Mouse (Mus musculus): Measurements from ENCODE around the gene Crtc3. TPM values are rescaled to one million over a fixed set of nuclear protein-coding genes. Genes with fewer than 3 reads are reported as not detected.

Gene Crtc3
- total RNA-seq, 2 experiments from 2014 or later: 2.4 to 23.9 TPM

GRCm38 (mm10) chr7:80687721-80688555, 739 bp downstream of the Crtc3 start:
- peak; percentile 45; the same call in 1 of the 2 replicates for ATAC-seq (replicated peaks; ENCODE audit: low FRiP score, poor library complexity, severe bottlenecking)

GRCm38 (mm10) chr7:80685639-80686038, 3.0 kb downstream of the Crtc3 start:
- no peak for ATAC-seq (replicated peaks; ENCODE audit: low FRiP score, poor library complexity, severe bottlenecking)

DNA sequence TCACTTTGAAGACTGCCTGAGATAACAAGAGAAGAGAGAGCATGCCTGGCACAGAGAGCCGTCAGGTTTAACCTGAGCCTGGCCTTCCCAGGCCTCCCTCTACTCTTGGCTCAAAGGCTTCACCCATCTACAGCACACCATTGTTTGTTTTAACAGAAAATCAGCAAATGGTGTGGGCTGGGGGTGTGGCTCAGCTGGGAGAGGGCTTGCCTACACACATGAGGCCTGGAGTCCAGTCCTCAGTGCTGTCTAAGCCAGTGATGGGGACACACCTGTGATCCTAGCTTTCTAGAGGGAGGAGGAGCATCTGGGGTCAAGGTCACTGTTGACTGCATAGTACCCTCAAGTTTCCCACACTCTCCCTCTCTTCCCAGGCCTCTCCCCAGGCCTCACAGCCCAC, 6.0 kb downstream of the Crtc3 start:
- 0 out of 2 replicates have a peak, but pooled peaks have one; percentile 21 for ATAC-seq (replicated peaks; ENCODE audit: low FRiP score, poor library complexity, severe bottlenecking)

- no peak for ATAC-seq (replicated peaks; ENCODE audit: low FRiP score, poor library complexity, severe bottlenecking)
These were observed 8.3 kb downstream of the Crtc3 start for GRCm38 (mm10) chr7:80680218-80680847.

DNA sequence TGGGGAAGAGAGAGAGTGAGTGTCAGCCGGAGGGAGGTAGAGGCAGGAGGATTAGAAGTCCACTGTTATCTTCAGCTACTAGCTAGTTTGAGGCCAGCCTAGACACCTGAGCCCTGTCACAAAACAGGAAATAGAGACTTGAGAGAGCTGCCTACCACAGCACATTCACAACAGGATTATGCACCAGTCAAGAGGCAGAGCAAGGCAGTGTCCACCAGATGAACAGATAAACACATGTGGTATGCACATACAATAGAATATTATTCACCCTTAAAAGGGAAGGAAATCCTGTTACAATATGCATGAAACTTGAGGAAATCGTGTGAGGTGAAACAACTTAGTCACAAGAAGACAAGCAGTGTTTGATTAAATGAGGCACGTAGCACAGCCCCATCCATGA, 16.4 kb downstream of the Crtc3 start:
- no peak for ATAC-seq (replicated peaks; ENCODE audit: low FRiP score, poor library complexity, severe bottlenecking)

DNA sequence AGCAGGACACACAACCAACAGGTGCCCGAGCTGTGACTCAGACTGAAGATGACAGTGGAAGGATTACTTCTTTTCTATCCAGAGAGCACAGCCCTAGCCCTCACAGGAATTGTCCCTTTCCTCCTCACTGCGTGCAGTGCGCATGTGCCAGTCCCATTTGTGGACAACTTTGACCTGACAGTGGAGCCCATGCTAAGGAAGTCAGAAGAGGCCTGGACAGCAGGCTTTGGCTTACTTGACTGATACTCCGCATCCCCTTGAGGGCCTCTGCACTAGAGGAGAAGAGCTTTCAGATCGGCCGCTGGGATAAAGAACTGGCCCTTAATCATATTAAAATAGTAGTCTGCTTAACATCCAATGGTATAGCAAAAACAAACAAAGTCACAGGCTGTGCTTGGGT, 17.8 kb downstream of the Crtc3 start:
- no peak for ATAC-seq (replicated peaks; ENCODE audit: low FRiP score, poor library complexity, severe bottlenecking)

- ATAC-seq (replicated peaks; ENCODE audit: low FRiP score, poor library complexity, severe bottlenecking): peak; percentile 71
These were observed 21.5 kb downstream of the Crtc3 start for GRCm38 (mm10) chr7:80667190-80667589.

DNA sequence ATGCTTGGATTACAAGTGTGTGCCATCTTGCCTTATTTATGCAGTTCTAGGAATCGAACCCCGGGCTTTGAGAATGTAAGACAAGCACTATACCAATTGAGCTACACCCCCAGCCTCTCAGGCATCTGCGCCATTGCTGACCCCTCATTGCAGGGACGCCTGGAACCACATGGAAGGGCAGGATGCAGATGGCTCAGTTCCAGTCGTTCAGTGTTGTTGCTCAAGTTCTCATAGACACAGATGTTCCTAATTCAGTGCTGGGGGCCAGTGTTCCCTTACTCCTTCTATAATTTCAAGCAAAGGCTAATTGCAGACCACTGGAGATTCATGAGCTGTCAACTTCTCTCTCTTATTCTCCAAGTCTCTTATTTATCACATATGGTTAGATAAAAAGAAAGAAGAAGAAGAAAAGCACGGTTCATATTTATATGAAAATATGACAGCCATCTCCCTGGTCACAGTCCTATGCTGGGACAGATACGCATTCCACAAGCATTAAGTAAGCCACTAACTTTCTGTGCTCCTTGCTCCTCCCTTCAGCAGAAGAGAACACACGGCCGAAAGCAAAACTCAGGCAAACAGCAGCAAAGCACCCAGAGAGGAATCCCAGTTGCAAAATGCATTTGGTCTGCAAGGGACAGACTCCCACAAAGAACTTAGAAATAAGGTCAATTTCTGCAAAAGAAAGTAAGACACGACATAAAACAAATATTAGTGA, 22.3 kb downstream of the Crtc3 start:
- ATAC-seq (replicated peaks; ENCODE audit: low FRiP score, poor library complexity, severe bottlenecking): no peak

DNA sequence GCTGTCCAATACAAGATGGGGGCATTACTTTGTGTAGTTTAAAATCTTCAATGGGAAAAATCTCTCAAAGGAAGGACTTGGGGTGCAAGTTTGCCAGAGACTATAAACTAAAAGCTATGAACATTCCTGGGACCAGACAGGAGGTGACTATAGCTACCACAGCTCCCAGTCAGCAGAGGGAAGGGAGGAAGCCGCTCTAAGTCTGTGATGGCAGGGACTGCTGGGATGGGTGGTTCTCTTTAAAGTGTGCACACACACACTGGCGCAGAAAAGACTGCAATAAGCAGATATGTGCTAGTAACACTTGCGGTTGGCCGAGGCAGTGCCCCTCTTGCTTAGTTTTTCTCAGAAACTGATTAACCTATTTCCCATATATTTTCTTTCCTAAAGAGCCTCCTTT, 27.6 kb downstream of the Crtc3 start:
- no peak for ATAC-seq (replicated peaks; ENCODE audit: low FRiP score, poor library complexity, severe bottlenecking)

DNA sequence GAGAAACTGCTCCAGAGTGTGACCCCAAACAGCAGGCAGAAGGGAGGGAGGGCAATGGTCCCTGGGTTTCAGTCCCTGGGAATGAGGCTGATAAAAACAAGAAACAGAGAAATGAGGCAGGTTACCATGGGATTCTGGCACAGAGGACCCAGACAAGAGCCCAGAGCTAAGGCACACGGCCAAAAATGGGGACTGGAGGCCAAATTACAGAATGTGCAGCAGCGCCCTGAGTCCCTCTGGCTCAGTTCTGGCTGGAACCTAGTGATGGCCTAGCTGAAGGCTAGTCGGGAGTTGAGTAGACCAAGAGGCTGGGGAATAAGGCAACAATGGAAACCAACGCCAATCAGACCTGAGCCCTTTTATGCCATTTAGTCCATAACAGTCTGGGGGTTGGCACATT, 28.1 kb downstream of the Crtc3 start:
- no peak for ATAC-seq (replicated peaks; ENCODE audit: low FRiP score, poor library complexity, severe bottlenecking)

- no peak for ATAC-seq (replicated peaks; ENCODE audit: low FRiP score, poor library complexity, severe bottlenecking)
These were observed 30.8 kb downstream of the Crtc3 start for GRCm38 (mm10) chr7:80657896-80658295.

DNA sequence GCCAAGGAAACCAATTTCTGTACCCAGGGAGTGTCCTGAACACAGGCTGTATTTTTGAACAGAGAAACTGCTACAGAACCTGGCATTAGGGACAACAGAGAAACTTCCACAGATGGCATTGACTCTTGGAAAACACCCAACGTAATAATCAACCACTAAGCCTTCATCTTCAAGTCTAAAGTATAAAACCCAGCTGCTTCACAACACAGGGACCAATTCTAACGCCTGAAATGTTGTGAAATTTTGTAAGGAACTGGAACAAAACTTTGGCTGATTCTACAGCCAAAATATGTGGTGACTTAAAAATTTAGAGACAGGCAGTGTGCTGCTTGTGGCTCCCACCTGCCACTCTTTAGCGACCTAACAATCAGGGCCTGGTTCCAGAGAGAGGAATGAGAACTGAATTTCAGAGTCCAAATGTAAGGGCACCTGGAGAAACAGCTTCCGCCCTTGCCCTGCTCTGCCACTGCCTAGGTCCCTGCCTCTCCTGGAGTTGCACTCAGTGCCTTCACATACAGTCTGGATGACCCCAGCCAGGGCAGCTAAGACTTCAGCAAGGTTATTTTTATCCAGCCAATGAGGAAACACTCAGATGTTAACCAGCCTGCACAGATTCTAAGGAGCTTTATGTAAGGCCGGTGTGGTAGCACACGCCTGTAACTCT, 33.2 kb downstream of the Crtc3 start:
- ATAC-seq (replicated peaks; ENCODE audit: low FRiP score, poor library complexity, severe bottlenecking): no peak

- ATAC-seq (replicated peaks; ENCODE audit: low FRiP score, poor library complexity, severe bottlenecking): no peak
These were observed 33.8 kb downstream of the Crtc3 start for GRCm38 (mm10) chr7:80654926-80655325.

- no peak for ATAC-seq (replicated peaks; ENCODE audit: low FRiP score, poor library complexity, severe bottlenecking)
These were observed 34.3 kb downstream of the Crtc3 start for GRCm38 (mm10) chr7:80654393-80654792.

DNA sequence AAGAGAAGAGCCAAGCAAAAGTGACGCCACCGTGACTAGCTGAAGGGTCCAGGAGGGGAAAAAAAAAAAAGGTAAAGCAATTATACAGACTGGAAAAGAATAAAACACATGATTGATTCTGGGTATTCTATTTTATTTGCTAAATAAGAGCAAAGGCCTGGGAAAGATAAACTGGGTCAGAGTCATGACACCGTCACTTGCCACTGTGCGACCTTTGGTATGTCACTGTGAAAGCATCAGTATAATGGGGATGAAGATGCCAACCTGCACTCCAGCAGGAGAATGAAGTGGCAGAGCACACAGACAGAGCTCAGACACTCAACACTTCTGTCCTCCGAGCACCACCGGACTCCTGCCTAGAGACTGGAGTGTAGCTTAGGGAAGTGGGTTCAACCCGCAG, 34.7 kb downstream of the Crtc3 start:
- ATAC-seq (replicated peaks; ENCODE audit: low FRiP score, poor library complexity, severe bottlenecking): no peak

DNA sequence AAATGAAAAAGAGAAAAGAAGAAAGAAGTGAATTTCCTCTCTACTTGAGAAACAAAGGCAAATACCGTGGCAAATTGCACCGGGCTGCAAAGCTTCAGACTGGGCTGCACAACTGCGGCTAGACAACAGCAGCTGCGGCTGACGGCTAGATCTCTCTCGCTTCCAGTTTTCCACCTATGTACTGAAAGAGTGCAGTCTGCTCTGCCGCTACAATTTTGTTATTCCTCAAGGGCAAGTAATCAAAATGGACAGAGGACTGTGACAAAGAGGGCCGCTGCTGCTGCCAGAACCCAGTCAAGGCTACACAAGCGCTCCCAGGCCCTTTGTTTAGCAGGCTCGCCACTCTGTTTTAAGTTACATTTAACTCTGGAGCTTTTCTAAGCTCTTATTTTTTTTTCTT, 35.6 kb downstream of the Crtc3 start:
- no peak for ATAC-seq (replicated peaks; ENCODE audit: low FRiP score, poor library complexity, severe bottlenecking)

GRCm38 (mm10) chr7:80652289-80652688, 36.4 kb downstream of the Crtc3 start:
- no peak for ATAC-seq (replicated peaks; ENCODE audit: low FRiP score, poor library complexity, severe bottlenecking)

DNA sequence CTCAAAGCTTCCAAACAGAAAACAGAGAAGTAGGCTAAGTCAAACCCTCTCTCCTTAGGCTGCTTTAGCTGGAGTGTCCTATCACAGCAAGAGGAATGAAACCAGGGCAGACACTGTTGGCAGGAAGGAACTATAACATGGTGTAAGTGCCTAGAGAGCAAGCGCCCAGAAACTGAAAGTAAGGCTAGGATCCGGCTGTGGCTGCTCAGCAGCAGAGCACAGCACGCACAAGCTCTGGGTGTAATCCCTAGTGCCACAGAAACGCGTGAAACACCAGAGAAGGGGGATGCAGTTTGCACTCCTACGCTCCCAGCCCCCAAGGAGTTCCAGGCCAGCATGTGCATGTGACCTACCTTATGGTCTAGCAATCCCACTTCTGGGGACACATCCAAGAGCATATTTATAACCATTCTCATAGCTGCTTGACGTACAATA, 41.2 kb downstream of the Crtc3 start:
- no peak for ATAC-seq (replicated peaks; ENCODE audit: low FRiP score, poor library complexity, severe bottlenecking)

DNA sequence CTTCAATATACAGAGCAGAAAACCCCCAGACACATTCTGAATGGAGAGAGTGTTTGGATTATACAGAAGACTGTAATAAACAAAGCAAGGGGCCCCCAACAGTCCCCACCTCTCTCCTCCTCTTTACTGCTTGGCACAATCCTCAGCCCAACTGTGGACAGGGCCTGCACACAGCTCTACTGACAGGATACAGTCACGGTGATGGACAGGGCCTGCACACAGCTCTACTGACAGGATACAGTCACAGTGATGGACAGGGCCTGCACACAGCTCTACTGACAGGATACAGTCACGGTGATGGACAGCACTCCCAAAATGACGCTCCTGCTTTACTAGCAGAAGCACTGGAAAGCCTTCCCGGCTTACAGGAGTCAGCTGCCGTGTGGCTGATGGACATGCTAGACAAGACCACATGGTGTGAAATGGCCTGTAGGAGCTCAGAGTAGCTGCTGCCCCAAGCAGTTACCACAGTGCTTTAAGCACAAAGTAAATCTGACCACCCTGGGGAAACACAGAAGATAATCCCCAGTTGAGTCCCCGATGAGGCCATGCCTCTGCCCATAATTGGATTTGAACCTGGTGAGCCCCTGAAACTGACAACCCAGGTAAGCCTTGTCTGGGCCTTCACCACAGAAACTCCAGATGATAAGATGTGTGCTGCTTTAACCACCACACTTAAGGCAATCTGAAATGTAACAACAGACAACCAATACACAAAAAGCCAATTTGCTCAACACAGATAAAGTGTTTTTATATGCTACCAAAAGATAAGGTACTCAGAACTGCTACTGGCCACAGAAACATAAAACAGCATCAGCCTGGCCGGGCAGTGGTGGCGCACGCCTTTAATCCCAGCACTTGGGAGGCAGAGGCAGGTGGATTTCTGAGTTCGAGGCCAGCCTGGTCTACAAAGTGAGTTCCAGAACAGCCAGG, 42.3 kb downstream of the Crtc3 start:
- no peak for ATAC-seq (replicated peaks; ENCODE audit: low FRiP score, poor library complexity, severe bottlenecking)
